Mouse (Mus musculus) cerebellum, postnatal 36 days (tissue): ENCODE data around the gene Stab1.

Source experiments
- DNase-seq, 2 experiments: peaks; one replicate each; pipeline ENCODE4 v3.0.0; 2021 to 2022; ENCODE audit warnings: mixed read lengths in 2 of 2

Gene Stab1

DNA sequence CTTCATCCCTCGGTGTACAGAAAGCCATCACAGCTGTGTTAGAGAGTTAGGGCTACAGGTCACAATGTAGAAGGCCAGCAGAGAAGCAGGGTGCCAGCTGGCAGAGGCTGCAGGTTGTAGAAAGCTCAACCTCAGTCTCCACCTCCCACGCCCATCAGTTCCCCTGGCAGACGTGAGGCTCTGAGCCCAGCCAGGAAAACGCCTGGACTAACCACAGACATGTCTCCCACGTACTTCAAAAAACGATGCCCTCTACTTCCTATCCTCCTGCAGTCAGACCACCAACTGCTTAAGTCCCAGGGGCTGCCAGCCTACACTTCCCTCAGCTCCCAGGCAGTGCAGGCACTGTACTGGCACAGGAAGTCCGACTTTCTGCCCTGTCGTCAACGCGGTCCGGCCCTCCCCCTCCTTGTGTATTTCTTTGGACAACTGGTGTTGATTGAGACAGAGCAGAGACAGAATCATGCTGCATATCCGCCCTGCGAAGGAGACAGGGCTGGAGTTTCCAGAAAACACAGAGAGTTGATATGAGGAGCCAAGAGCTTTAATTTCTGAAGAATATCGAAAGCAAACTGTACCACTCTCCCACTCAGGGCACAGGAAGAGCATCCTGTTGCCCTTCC lies 26.6 kb upstream of the Stab1 start:
- DNase-seq = peak; percentile 60 to 72

DNA sequence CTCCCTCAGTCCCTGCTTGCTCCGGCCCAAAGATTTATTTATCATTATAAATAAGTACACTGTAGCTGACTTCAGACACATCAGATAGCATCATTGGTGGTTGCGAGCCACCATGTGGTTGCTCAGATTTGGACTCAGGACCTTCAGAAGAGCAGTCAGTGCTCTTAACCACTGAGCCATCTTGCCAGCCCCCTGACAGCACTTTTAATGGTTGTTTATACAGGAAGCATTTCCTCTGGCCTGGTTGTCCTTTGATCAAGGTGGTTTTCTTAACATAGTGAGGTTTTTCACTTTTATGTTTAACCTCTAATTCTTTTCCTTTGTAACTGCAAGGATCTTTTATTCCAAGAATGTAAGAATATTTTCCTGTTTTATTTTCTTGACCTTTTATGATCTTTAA lies 26.0 kb upstream of the Stab1 start:
- no peak for DNase-seq

DNA sequence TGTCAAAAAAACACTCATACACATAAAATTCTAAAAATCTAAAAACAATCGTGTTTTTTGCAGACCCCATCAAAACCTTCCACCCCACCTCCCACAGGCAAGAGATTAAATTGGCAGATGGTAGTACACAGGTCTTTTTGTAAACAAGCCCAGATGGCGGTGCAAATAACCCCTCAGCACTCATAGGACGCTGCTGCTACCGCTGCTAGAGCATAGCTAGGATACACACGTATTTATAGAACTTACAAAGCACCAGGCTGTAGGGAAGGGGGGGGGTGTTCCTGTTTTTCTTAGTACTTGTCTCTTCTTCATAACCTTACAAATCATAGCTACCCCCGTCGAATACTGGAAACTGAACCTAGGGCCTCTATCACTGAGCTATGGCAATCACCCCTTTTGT lies 25.4 kb upstream of the Stab1 start:
- DNase-seq = no peak

DNA sequence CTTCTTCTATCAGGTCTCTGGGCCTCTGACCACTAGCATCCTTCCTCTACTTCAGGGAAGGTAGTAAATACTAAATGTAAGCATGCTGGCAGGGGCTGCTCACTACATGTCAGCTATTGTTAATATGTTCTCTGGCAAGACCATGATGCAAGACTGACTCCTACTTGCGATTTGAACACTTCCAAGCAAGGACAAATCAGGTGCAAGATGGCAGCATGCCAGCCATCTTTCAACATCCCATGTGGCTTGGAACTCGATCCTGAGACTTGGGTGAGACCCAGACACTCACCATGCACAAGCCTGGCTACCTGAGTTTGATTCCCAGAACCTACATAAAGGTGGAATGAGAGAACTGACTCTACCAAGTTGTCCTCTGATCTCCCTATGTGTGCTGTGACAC lies 23.5 kb upstream of the Stab1 start:
- DNase-seq = peak in 1 of 2 experiments; percentile 40

DNA sequence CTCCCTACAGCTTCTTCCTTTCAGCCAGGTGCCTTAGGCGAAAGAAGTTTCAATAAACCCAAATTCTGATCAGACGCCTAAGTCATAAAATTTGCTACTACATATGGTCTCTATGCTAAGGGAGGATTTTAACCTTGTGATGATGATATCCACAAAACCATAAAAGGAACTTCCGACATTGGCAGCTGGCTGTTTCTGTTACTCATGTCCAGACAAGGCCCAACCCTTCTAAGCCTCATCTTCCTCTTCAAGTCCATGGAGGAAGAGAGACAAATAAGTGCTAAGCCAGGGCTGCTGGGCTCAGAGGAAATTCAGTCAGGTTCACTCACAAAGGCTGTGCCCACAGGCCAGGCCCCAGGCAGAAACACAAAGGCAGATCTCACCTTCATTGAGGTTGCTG lies 20.9 kb upstream of the Stab1 start:
- DNase-seq = no peak

DNA sequence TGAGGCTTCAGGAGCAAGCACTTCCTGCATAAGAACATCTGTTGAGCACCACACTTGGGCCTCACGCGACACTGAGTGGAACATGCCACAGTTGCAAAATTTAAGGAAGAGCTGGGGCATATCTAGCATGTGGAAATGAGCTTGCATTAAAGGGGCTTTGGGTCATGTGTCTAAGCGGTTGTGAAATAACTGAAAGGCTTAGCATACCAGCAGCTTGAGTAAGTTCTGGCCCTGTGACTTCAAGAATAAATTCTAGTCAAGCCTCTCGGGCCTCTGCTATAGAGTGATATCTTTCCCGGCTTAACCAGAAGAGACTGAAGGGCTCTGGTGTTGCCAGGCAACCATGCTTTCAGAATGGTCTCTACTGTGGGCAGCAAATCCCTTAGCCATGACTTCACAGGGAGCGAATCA lies 20.3 kb upstream of the Stab1 start:
- DNase-seq = no peak

DNA sequence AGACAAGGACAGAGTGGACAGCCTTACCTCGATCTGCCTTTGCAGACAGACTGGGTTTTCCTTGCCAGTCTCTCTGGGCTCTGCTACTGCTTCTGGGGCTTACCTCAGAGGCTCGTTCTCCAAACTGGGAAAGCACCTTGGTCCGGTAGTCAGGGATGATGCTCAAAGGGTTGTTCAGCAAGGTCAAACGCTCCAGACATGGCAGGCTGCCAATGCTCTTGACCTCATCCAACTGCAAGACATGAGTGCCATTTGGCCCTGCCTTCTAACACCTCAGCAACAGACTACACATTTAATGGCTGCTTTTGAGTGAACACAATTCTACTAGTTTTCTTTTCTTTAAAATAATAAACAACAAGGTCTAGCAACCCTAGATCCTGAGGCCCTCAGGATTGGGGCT lies 18.2 kb upstream of the Stab1 start:
- peak in 1 of 2 experiments; percentile 35 for DNase-seq

DNA sequence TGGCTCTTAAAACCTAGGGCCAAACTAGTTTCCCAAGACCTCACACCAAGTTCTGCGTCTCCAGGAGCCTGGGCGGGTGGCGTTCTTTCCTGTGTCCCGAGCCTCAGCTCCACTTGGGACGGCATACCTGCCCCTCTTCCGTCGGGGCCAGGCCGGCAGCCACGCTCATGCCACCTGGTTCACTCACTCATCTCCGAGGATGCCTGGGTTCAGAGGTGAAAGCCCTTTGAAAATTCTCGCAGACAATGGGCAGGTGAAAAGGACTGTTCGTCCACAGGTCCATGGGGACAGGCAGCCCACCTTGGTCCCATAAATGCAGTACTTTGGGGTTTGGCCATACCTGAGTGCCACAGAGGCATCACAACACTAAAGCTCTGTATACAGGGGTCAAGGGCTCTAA lies 15.8 kb upstream of the Stab1 start:
- no peak for DNase-seq

DNA sequence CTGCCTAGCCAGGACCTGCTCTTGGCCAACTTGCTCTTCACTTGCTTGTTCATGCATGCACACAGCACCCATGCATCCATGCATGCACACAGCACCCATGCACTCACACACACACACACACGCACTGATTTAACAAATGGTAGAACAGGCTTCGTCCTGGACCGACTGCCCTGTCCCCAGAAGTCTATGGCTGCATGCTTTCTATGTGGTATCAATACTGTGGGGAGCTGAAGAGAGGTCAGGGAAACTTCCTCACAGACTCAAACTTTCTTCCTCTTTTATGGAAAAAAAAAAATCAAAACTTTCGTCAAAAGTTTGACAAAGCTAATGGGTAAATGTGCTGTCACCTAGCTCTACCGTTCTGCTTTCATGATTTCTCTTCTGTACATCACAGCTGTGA lies 15.1 kb upstream of the Stab1 start:
- no peak for DNase-seq

DNA sequence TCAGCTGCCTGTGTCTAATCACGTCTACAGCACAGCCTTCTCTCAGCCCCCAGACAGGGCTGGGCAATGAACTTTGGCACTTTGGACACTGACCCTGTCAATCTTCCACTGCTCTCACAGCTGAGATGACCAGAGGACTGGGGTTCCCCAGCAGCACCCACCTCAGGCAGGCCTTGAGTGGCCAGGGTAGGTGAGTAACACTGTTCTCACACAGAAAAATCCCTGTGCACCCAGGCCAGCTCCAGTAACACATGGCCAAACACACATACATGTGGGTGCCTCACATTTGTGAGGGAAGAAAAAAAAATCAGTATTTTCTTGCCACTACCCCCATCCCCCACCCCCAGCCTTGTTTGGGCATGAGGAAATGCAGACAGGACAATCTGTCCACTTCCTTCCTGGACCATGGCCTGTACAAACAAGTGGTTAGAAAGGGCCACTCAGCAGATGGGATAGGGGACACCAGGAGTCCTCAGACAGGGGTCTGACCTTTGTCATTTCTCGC lies 14.4 kb upstream of the Stab1 start:
- no peak for DNase-seq

DNA sequence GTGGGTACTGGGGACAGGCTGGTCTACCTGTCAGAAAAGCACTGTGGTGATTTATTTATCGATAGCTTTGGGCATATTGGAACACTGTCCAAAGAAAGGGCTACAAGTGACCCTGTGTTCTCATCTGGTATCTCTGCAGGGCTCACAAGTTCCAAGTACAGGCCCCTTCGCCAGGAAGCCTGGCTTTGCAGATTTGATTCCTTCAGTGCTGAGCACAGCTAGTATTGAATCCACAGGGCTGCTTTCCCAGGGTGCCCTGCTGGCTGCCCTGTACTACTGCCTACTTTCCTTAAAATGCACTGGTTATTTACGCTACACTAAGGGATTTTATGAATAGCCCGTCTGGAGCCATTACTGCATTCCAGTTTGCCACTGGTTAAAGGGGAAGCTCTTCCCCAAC lies 13.1 kb upstream of the Stab1 start:
- DNase-seq = no peak

DNA sequence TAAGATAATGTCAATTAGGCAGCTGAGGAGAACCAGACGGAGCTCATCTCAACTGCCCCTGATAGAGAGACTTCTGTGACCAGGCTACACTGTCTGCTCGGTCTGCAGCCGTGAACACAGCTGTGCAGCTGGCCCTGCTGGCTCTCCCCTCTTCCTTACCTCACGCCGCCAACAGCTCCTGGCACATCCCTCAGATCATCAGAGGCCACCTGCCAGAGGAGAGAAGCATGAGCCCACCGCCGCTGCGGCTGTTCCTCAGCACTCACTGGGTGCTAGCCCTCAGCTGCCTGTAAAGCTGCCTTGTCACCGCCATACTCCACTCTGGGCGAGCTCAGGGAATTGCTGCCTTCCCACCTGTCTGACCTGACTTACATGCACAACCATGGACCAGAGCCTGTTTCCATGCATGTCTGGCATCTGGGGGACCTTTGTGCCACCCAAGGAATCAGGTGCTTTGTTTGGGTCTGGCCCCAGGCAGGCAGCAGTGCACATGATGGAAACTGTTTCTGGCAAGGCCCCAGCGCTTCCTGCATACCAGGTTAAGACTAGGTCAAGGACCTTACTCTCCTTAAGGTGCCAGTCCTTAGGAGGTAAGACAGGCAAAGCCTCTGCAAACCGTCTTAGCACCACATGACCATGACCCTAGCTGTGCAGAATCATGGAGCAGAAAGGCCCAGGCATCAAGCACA lies 11.4 kb upstream of the Stab1 start:
- DNase-seq = no peak

DNA sequence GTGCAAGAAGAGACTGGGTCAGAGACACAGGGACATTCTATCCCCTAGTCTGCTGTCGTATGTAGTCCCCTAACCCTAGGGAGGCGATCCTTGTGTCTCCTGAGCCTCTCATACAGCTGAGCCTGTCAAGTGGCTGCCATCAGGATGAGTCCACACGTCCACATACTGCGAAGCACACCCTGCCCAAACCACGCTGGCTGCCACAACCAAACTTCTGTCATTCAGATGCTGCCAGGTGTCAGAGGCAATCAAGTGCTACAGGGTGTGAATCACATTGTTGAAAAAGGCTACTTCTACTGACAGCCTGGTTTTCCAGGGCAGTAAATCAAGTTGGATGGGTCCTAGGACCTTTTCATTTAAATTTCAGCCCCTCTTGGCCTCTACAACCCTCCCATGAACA lies 9.3 kb upstream of the Stab1 start:
- DNase-seq = no peak

DNA sequence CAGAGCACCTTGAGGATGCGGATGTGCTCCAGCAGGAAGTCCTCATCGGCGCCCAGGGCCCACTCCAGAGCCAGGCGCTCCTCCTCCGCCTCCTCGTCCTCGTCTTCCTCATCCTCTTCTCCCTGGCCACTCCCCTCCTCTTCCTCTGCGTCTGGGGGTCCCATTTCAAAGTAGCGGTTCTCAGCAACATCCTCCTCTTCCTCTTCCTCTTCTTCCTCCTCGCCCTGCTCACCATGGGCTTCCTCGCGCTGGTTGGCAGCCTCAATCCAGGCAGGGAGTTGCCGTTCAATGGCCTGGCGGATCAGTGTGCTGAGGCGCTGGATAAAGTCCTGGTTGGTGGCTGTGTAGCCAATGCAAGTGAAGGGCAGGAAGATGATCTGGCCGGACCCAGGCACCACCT lies 8.8 kb upstream of the Stab1 start:
- no peak for DNase-seq

DNA sequence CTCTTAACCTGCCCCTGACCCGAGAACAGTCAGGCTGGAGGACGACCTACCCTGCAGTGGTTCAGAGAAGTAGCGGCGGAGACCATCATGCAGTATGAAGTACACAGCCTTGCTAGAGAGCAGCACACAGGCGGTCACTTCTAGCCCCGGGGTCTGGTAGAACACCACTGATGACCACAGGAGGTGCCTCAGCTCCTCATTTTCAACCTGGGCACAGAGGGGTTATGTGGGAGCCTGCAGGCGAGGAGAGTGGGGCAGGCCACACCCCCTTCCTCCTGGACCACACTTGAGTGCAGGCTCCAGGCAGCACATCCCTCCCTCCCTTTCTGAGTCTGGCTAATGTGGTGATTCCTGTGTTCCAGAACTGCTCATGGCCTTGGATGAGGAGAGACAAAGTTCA lies 5.1 kb upstream of the Stab1 start:
- DNase-seq = no peak

DNA sequence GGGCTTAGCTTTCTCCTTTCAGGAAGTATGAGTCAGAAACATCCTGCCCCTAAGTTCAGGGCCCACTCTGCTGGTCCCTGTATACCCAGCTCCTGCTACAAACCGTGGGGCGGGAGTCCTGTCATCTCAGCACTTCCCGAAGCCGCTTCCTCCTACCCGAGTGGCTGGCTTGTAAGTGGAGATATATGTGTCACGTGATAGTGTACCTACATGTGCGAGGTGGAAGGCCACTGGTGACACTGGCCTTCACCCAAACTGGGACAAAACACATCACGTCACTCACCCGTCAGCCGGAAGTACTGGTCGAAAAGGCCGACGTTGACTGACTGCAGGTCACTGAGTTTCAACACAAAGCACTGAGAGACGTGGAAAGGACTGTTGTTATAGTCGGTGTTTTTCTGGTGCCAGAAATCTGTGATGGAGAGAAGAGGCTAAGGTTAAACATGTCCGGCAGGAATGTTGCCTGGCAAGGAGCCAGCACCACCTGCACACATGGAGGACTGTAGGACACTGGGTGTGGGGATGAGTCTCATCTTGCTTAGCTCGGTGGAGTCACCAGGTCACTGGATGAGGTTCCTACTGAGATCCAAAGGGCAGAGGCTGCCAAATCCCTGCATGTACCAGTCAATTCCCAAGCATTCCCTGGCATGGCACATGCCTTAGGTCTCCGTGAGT lies 4.5 kb upstream of the Stab1 start:
- peak; percentile 63 to 66 for DNase-seq

DNA sequence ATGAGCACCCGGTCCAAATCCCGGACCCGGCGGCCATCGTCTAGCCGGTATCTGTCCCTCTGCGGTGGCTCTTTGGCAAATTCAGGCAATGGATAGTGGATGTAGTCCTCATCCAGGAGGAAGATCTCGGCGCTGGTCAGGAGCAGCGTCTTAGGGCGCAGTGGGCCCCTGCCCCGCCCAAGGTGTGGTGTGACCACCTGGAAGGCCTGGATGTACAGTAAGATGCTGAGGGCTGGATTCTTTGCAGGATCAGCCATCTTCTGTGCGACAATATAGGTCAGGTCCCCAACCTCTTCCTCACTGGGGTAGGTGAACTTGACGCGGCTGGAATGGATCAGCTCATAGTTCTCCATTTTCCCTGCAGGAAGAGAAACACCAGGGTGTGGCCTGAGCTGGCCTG lies 3.4 kb upstream of the Stab1 start:
- DNase-seq = no peak

DNA sequence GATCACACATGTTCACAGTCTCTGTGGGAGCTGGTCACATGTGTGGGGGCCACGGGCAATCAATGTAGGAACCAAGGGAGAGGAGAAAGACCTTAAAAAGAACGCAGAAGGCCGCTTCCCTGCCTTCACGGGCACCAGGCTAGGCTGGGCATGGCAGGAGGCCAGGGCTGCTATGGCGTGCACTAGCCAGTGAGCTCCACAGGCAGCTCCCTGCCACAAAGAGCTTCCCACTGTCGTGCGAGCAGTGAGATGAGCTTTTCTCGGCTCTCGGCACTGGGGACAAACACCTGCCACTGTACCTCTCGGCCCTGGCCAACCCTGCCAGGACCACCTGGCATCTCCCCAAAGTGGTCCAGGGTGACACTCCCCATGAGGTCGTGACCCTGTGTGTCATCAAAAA lies 2.9 kb upstream of the Stab1 start:
- peak; percentile 69 to 79 for DNase-seq

DNA sequence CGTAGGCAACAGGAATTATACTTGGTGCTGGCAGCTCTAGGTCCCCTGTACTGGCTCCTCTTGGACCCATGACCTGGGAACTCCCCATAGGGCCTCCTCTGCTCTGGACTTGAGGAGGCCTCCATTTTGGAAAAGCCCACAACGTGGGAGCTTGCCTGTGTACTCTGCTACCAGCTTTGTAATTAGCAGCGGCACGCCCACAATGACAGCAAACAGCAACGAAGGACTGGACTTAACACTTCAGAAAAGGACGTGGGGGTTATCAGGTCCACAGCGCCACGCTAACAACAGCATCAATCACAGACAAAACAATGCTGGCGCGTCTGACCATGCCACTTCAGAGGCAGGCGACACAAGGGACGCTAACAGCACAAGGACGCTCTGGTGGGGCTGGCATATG lies 2.5 kb upstream of the Stab1 start:
- DNase-seq = no peak

DNA sequence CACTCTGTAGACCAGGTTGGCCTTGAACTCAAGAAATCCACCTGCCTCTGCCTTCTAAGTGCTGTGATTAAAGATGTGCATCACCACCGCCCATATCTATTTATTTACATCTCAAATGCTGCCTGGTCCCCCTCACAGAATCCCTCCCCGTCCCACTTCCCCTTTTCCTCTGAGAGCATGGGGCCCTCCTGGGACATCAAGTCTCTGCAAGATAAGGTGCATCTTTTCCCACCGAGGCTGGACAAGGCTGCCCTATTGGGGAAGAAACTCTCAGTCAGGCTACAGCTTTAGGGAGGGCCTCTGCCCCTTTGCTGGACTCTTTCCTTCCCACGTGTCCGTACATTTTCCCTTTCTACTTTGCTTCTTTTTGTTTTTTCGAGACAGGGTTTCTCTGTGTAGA lies 1.1 kb upstream of the Stab1 start:
- DNase-seq = no peak

DNA sequence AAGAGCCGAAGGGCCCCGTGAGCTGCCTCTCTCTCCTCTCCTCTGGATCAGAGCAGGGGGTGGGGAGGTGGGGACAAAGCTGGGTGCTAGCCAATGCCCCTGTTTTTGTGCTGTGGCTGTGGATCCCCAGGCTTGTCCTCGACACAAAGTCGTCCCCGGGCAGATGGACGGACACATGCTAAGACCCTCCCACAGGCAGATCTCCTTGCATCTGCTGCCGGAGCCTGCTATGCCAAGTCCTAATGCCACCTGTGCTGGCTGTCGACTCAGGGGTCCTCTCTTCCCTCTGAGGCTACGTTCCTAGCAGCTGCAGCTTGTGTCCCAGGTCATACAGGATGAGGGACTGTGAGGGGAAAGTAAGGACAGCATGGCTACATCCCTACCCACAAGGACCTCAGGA lies 1.6 kb downstream of the Stab1 start:
- DNase-seq = no peak

DNA sequence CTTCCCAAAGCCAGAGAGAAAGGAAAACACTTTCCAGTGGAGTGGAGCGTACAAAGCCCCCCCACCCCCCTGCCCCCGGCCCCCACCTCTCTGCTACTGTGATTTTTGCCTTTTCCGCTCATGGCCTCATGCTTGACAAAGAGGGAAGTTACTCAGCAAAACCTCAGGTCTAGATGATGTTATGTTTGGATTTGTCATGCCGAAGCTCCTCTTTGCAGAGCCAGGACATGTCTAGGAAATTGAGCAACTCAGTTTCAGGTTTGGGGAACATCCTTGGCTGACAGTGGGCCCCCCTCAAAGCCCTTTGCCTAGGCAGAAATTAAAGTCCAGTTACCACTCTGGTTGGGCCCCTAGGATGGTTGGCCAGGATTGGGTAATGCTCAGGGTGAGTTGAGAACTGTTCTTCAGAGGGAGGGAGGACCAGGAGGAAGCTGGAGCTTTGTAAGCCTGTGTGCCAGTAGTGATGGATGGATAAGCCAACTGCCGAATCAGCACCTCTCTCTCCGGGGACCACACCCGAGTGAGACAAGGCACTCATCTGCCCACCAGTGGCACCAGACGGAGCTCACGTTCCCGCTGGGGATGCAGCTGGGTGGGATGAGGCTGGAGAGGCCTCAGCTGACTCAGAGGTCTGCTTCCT lies 2.3 kb downstream of the Stab1 start:
- no peak for DNase-seq

DNA sequence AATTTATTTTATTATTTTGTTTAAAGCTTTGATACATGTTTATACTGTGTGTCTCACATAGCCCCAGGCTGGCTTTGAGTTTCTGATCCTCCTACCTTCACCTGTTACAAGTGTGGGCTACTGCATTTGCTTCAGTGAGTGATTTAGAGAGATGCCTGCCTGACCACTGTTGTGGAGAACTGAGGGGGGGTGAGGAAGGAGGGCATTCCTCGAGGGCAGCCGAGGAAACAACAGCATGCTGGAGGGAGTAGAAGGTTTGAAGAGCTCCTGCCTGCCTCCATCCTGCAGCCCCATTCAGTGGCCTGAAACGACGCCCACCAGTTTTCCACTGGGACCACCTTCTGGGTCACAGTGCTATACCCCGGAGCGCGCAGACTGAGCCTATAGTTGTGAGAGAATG lies 3.0 kb downstream of the Stab1 start:
- no peak for DNase-seq

DNA sequence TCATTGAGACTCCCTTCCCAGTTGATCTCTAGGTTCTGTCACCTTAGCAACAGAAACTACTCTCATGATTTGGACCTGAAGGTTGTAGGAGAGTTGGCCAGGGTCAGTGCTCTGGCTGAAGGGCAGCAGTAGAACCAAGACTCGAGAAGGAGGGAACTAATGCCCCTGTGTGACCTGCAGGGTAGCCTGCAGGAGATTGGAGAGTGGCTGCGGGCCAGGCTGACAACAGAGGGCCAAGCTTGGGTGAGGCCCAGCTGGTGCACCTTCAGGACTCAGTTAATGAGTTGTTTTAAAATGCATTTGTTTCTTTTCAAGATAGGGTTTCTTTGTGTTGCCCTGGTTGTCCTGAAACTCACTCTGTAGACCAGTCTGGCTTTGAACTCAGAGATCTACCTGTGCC lies 3.4 kb downstream of the Stab1 start:
- DNase-seq = no peak
